11 mouse cellular contexts compared by ENCODE assay signal in the genomic region with DNA sequence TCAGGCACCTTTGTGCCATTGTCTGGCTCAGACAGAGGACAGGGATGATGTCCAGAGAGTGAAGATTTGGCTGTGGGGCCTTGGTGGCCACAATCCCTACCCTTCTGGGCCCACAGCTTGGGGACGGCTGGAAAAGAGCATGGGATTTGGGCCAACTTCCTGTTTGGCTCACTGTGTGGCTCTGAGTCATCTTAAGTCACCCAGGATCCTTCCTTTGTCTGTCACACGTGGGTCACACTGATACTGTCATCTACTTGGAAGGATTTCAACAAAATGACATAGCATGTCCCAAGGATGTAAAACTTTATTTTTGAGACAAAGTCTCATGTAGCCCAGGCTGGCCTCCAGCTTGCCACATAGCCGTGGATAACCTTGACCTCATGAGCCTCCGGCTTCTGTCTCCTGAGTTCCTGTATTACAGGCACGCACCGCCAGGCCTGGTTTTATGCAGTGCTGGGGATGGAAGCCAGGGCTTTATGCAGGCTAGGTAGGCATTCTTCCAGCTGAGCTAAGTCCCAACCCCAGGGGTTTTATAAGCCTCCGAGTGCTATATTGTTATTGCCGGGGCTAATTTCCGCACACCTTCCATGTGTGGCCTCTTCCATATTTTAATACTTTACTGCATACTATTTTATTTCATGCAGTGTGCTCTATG. TPM values are rescaled to one million over a fixed set of nuclear protein-coding genes. Genes with fewer than 3 reads are reported as not detected.
A peak's percentile ranks its signal among the peaks of the same experiment; 100 is the strongest.
DNase-seq lines count a peak whose midpoint lies in the region; ATAC-seq lines count a peak whose summit lies in the region.
"Had no signal": no experiment of that assay in that cellular context is flagged by ENCODE, and none has a peak within 500 bp of the region (broad histone marks: within the 10 kb centered on the region; RNA-seq: fewer than 3 reads in every experiment).

No protein-coding gene starts in this region.

- 65% methylated on average over 9 of the region's 9 CpGs for WGBS in heart, embryonic 14.5 days

- H3K4me3 ChIP-seq in heart, embryonic 14.5 days (ENCODE audit: control insufficient read depth in 1 of 2, insufficient read depth in 1 of 2, low read depth in 1 of 2, low read length in 2 of 2) = no peak overlapping the region
- H3K4me3 ChIP-seq: megakaryocyte, embryonic 14.5 days; neural tube, embryonic 13.5 days had no signal

- no peaks in the 10 kb centered on the region for H3K27me3 ChIP-seq in heart, embryonic 14.5 days (ENCODE audit: control insufficient read depth, insufficient read depth, low read length)
- H3K27me3 ChIP-seq: neural tube, embryonic 13.5 days had no signal

- H3K27ac ChIP-seq in heart, embryonic 14.5 days (replicated peaks in 1 of 2; ENCODE audit: control insufficient read depth in 1 of 2, insufficient read depth in 1 of 2, low read depth in 2 of 2, low read length in 2 of 2) = peak overlapping the region; percentile 30 to 55; a peak in 1 of 4 replicates
- H3K27ac ChIP-seq: neural tube, embryonic 13.5 days had no signal

- DNase-seq in kidney, adult 9 months = peak; percentile 60
- no peak for DNase-seq in kidney, postnatal 4 days
- DNase-seq in adrenal gland, adult 8-10 months = peak; percentile 63
- no peak for DNase-seq in left cerebral cortex, postnatal 25 days (ENCODE audit: low spot score in 2 of 2)
- no peak for DNase-seq in right cerebral cortex, postnatal 36 days (ENCODE audit: low spot score in 2 of 2)
- DNase-seq: thymus, postnatal 36 days had no signal

- H3K9ac ChIP-seq in heart, embryonic 14.5 days (ENCODE audit: low read length) = no peak overlapping the region
- H3K9ac ChIP-seq: neural tube, embryonic 13.5 days had no signal

- H3K4me1 ChIP-seq in heart, embryonic 14.5 days (ENCODE audit: control insufficient read depth in 2 of 2, insufficient read depth in 2 of 2, low read length in 2 of 2) = peaks cover 27 to 30% of the 10 kb centered on the region in 2 experiments

- no peaks in the 10 kb centered on the region for H3K9me3 ChIP-seq in heart, embryonic 14.5 days (ENCODE audit: control insufficient read depth, low read length)
- H3K9me3 ChIP-seq: neural tube, embryonic 13.5 days had no signal

- H3K4me2 ChIP-seq in heart, embryonic 14.5 days (ENCODE audit: low read length) = no peak overlapping the region
- H3K4me2 ChIP-seq: neural tube, embryonic 13.5 days had no signal

- no peaks in the 10 kb centered on the region for H3K36me3 ChIP-seq in heart, embryonic 14.5 days (ENCODE audit: control insufficient read depth, insufficient read depth, low read length)
- H3K36me3 ChIP-seq: neural tube, embryonic 13.5 days had no signal

- intact Hi-C loops in left cerebral cortex, postnatal 25 days (cut with DNase I) = no loop called here

- no peak for ATAC-seq in heart, embryonic 14.5 days (ENCODE audit: insufficient number of reproducible peaks, insufficient read depth, low FRiP score, low read depth)
- 0 out of 2 replicates have a peak, but pooled peaks have one; percentile 17 for ATAC-seq in megakaryocyte progenitor cell, adult 5-6 weeks (replicated peaks; ENCODE audit: poor library complexity)
- ATAC-seq: forebrain, embryonic 14.5 days had no signal

RNA-seq across cellular contexts. Expression of a gene that starts 18.9 kb away (rescaled TPM):
- total RNA-seq in adrenal gland, adult 8-10 months (2022) = 100 to 1,000 TPM; 172 to 218 (median 206) TPM
- polyA plus RNA-seq in heart, embryonic 14.5 days (2014; fragmentation: Nextera tagmentation; extraction: Ambion mirVana) = 43.2 and 50.9 TPM in 2 replicates
- 20.1 and 20.4 TPM in 2 replicates for total RNA-seq in megakaryocyte progenitor cell, adult 5-6 weeks (2015)
- total RNA-seq in megakaryocyte progenitor cell, adult 5-6 weeks (2017) = 24.7 and 29.6 TPM in 2 replicates
- total RNA-seq in left cerebral cortex, postnatal 25 days (2021) = 100 to 1,000 TPM; 261 to 283 TPM

RNA-seq across cellular contexts. Expression of a gene that starts 22.8 kb away (rescaled TPM):
- 10 to 100 TPM in 2 of 4 experiments, 1 to 10 TPM in 2; 7.2 to 20.4 (median 14.7) TPM for total RNA-seq in adrenal gland, adult 8-10 months (2022)
- polyA plus RNA-seq in heart, embryonic 14.5 days (2014; fragmentation: Nextera tagmentation; extraction: Ambion mirVana) = 11.5 and 14.1 TPM in 2 replicates
- total RNA-seq in megakaryocyte progenitor cell, adult 5-6 weeks (2015) = 0.39 TPM in 1 of 2 replicates, not detected in the other
- total RNA-seq in megakaryocyte progenitor cell, adult 5-6 weeks (2017) = not detected in 2 replicates
- total RNA-seq in left cerebral cortex, postnatal 25 days (2021) = 1 to 10 TPM; 1.7 to 2.1 TPM

RNA-seq across cellular contexts. Expression of a gene that starts 40.5 kb away (rescaled TPM):
- 100 to 1,000 TPM; 138 to 154 (median 143) TPM for total RNA-seq in adrenal gland, adult 8-10 months (2022)
- polyA plus RNA-seq in heart, embryonic 14.5 days (2014; fragmentation: Nextera tagmentation; extraction: Ambion mirVana) = 267 and 277 TPM in 2 replicates
- 303 and 328 TPM in 2 replicates for total RNA-seq in megakaryocyte progenitor cell, adult 5-6 weeks (2015)
- 225 and 240 TPM in 2 replicates for total RNA-seq in megakaryocyte progenitor cell, adult 5-6 weeks (2017)
- 10 to 100 TPM; 94.8 to 96.3 TPM for total RNA-seq in left cerebral cortex, postnatal 25 days (2021)

RNA-seq across cellular contexts. Expression of a gene that starts 51.3 kb away (rescaled TPM):
- 1 to 10 TPM; 2.9 to 6.1 (median 3.9) TPM for total RNA-seq in adrenal gland, adult 8-10 months (2022)
- polyA plus RNA-seq in heart, embryonic 14.5 days (2014; fragmentation: Nextera tagmentation; extraction: Ambion mirVana) = not detected in 2 replicates
- total RNA-seq in megakaryocyte progenitor cell, adult 5-6 weeks (2015) = not detected in 2 replicates
- not detected in 2 replicates for total RNA-seq in megakaryocyte progenitor cell, adult 5-6 weeks (2017)
- total RNA-seq in left cerebral cortex, postnatal 25 days (2021) = 10 to 100 TPM; 27.8 to 34.8 TPM

Comparison
In these comparisons a context has a peak if more than half of its experiments do, and no peak if none do; other contexts are left out.
1. DNase-seq: peak in kidney, adult 9 months (single experiment) and adrenal gland, adult 8-10 months (single experiment); none in kidney, postnatal 4 days (0 of 2), left cerebral cortex, postnatal 25 days (0 of 2) and right cerebral cortex, postnatal 36 days (0 of 2).
2. RNA of a gene that starts 18.9 kb away (total RNA-seq): 261 to 283 TPM in left cerebral cortex, postnatal 25 days and 172 to 218 TPM in adrenal gland, adult 8-10 months; 20.1 to 29.6 TPM in megakaryocyte progenitor cell, adult 5-6 weeks; every median in the first group is over 4 times any median in the second.